15 mouse cellular contexts compared by ENCODE assay signal in the genomic region with DNA sequence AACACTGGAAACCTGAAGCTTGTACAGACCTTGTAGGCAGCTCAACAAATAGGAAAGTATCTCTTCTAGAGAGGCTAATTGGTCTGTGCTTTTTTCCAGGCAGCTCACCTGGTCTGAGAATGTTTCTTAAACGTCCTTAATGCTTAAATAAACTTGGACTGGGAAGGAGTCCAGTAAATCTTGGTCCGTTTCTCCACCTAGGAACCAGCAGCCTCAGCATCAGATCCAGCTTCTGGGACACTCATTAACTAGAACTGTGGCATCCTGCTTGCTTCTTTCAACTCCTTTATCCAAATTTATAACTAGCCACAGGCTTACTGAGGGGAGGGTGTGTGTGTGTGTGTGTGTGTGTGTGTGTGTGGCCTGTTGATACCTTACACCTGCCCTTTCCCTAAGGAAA. TPM values are rescaled to one million over a fixed set of nuclear protein-coding genes. Genes with fewer than 3 reads are reported as not detected.
"Had no signal": no experiment of that assay in that cellular context is flagged by ENCODE, and none has a peak within 500 bp of the region (broad histone marks: within the 10 kb centered on the region; RNA-seq: fewer than 3 reads in every experiment).

No protein-coding gene starts in this region.

- H3K4me3 ChIP-seq: hindbrain, embryonic 12.5 days; limb, embryonic 15.5 days; liver, embryonic 13.5 days; megakaryocyte, embryonic 14.5 days; midbrain, embryonic 15.5 days; neural tube, embryonic 12.5 days had no signal

- H3K36me3 ChIP-seq: hindbrain, embryonic 12.5 days; limb, embryonic 15.5 days; liver, embryonic 13.5 days; midbrain, embryonic 15.5 days; neural tube, embryonic 12.5 days had no signal

- H3K9me3 ChIP-seq: hindbrain, embryonic 12.5 days; limb, embryonic 15.5 days; liver, embryonic 13.5 days; midbrain, embryonic 15.5 days; neural tube, embryonic 12.5 days had no signal

- H3K4me2 ChIP-seq: hindbrain, embryonic 12.5 days; limb, embryonic 15.5 days; liver, embryonic 13.5 days; midbrain, embryonic 11.5 days; midbrain, embryonic 15.5 days; neural tube, embryonic 12.5 days had no signal

- DNase-seq: layer of hippocampus, adult 9-11 months; layer of hippocampus, postnatal 36 days; liver, embryonic 13.5 days; thymus, adult 18-20 months; thymus, postnatal 14 days had no signal

- H3K9ac ChIP-seq: hindbrain, embryonic 12.5 days; limb, embryonic 15.5 days; liver, embryonic 13.5 days; midbrain, embryonic 15.5 days; neural tube, embryonic 12.5 days had no signal

- H3K4me1 ChIP-seq: hindbrain, embryonic 12.5 days; limb, embryonic 15.5 days; liver, embryonic 13.5 days; megakaryocyte, embryonic 14.5 days; midbrain, embryonic 15.5 days; neural tube, embryonic 12.5 days had no signal

- H3K27me3 ChIP-seq: hindbrain, embryonic 12.5 days; limb, embryonic 15.5 days; liver, embryonic 13.5 days; megakaryocyte, embryonic 14.5 days; midbrain, embryonic 15.5 days; neural tube, embryonic 12.5 days had no signal

- ATAC-seq: hindbrain, embryonic 16.5 days; inflammation-experienced regulatory T-cells, adult 6 months; intestine, postnatal 0 days; midbrain, embryonic 15.5 days had no signal

- H3K27ac ChIP-seq: hindbrain, embryonic 12.5 days; limb, embryonic 15.5 days; liver, embryonic 13.5 days; macrophage; midbrain, embryonic 15.5 days; neural tube, embryonic 12.5 days had no signal

RNA-seq across cellular contexts. Expression of a gene that starts 11.8 kb away (rescaled TPM):
- polyA plus RNA-seq: hindbrain, embryonic 16.5 days; inflammation-experienced regulatory T-cells, adult 6 months; intestine, postnatal 0 days; liver, embryonic 13.5 days; macrophage; neural tube, embryonic 12.5 days had no signal
